Mouse (Mus musculus): ENCODE measurements at regions not wholly inside any gene's neighbourhood (a gene's known extent, or its start where the extent isn't known, plus 50 kb on each side); places are given as distances from the start of the nearest gene placed in this dataset.

DNA sequence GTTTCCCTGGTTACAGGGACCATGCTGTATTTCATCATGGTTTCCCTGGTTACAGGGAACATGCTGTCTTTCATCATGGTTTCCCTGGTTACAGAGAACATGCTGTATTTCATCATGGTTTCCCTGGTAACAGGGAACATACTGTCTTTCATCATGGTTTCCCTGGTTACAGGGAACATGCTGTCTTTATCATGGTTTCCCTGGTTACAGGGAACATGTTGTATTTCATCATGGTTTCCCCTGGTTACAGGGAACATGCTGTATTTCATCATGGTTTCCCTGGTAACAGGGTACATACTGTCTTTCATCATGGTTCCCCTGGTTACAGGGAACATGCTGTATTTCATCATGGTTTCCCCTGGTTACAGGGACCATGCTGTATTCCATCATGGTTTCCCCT, 1579.5 kb downstream of the 4930444P10Rik start:
- DNase-seq (ENCODE audit: extremely low spot score in 1 of 2, low spot score in 1 of 2), result no peak

DNA sequence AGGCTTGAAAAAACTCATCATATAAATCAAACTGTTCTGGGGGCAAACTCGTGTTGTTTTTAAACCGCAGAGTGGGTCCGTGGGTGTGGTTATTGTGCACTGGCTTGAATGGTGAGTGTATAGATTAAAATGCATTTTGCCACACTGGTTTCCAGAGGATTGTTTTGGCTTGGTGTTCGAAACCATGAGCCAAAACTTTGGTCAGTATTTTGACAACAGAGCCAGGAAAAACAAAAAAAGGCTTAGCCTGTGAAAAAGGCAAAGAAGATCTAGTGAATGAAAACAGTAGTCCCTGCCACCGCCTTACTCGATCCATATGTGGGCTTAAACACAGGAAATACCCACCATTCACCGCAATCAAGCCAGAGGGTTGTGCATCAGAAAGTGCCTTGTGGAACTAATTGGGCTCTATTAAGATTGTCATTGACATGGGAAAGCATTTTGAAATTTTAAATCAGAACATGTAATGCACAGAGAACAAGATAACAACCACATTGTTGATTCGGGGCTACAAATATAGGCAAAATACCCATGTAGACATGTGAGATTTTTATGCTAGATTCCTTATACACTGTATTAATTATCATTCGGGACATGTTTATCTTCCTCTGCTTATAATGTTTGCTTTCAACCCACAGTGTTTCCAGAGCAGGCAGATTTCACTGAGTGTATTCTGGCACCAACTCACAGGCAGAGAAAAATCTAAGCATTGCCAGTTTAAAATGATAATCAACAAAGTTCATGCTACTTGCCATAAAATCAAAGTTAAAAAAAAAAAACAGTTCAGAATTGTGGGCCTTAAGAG, 1580.4 kb downstream of the 4930444P10Rik start:
- no peak for DNase-seq (ENCODE audit: extremely low spot score in 1 of 2, low spot score in 1 of 2)

DNA sequence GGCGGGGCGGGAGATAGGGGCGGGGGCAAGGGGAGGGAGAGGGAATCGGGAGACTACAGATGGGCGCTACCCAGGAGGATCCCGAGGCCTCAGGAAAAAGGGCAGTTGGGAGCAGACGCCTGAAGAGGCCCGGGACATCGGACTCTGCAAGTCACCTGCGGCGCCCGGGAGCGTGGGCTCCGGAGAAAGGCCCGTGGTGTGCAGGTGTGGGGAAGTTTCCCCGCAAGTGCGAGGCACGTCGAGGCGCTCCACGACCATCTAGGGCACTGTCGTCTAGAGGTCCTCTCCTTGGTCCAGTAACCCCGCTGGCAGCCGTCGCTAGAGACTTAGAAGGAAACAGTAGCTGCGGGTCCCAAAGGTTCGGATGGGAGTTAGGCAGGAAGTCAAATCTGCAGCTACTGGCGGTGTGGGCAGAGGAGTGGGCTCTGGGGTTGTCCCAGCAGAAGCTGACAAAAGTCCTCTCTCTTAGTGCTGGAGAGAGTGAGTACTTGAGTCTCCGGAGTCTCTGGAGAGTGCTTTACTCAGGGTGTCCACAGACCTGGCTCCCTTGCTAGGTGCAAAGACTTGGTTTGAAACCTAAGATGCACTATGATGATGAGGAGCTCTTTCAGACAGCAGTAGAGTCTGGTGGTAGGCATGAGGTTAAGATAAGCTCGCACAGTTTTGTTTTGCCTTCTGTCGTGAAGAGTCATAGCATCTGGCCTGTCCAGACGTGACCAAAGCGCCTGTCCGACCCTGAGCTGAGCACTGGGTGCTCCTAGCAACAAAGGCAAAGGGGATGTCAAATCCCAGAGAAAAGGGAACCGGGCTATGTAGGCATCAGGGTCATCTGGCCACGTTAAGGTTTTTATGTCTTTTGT, 1586.1 kb downstream of the 4930444P10Rik start:
- DNase-seq (ENCODE audit: extremely low spot score in 1 of 2, low spot score in 1 of 2), result no peak

GRCm38 (mm10) chr1:14506201-14506830, 1586.8 kb downstream of the 4930444P10Rik start:
- DNase-seq (ENCODE audit: extremely low spot score in 1 of 2, low spot score in 1 of 2), result no peak

DNA sequence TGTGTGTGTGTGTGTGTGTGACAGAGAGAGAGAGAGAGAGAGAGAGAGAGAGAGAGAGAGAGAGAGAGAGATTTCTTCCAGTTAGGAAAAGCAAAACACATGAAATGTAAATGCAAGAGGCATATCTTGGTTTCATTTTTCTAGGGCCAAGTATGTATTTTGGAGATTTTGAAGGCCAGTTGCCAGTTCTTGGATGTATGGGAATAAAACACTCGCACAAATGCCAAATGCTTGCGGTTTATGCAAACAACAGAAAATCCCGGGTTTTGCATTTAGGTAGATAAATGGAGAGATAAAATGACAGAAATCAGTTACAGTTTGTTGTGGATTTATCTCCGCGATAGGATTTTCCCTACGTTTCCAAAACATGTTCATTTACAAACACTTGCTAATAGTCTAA, 1587.4 kb downstream of the 4930444P10Rik start:
- no peak for DNase-seq (ENCODE audit: extremely low spot score in 1 of 2, low spot score in 1 of 2)

DNA sequence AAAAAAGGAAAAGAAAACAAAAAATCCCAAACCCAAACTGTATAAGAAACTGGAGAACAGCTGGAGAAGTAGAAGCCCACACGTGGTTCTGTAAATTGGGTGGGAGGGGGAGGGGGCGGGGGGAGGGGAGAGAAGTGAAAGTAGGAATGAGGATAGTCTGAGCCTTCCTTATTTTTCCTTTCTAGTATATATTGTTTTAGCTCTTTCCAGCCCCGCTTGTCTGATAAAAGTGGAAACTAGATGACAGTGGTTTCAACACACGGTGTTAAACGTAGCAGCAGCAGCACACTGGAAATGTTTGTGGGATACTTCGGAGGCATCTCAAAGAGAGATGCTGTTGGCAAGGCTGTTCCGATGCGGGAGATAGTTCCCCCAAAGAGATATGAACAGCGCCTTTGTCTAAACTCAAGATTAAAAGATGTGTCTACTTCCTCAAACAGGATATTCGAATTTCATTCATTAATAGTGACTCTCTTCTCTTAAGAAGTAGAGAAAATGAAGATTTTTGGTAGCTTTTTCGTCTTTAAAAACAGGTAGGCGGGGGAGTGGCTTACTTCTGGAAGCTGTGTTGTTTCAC, 1588.3 kb downstream of the 4930444P10Rik start:
- no peak for DNase-seq (ENCODE audit: extremely low spot score in 1 of 2, low spot score in 1 of 2)

- DNase-seq (ENCODE audit: extremely low spot score in 1 of 2, low spot score in 1 of 2), result no peak
Observed at GRCm38 (mm10) chr1:14503881-14504742, 1589.0 kb downstream of the 4930444P10Rik start.

GRCm38 (mm10) chr1:14503193-14503800, 1589.8 kb downstream of the 4930444P10Rik start:
- DNase-seq (ENCODE audit: extremely low spot score in 1 of 2, low spot score in 1 of 2), result no peak

GRCm38 (mm10) chr1:14499105-14499504, 1594.0 kb downstream of the 4930444P10Rik start:
- DNase-seq (ENCODE audit: extremely low spot score in 1 of 2, low spot score in 1 of 2), result no peak

DNA sequence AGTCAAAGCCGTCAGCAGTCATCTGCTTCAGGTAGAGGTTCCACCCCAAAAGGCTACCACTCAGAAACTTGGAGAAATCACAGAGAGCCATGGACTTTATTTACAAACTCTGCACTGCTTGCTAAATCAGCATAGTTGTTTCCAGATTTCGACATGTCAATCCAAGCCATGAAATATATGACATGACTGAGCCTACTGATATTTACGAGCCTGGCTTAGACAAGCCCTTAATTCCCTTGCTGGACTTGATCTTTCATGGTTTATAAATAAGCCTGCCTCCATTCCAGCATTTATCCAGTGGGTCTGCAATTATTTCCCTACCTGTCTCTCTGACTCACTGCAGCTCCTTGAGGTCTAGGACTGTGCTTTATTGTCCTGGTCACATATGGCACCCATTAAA, 1603.1 kb downstream of the 4930444P10Rik start:
- DNase-seq (ENCODE audit: extremely low spot score in 1 of 2, low spot score in 1 of 2), result no peak

- DNase-seq (ENCODE audit: extremely low spot score in 1 of 2, low spot score in 1 of 2), result no peak
Observed at GRCm38 (mm10) chr1:14487708-14488127, 1605.4 kb downstream of the 4930444P10Rik start.

DNA sequence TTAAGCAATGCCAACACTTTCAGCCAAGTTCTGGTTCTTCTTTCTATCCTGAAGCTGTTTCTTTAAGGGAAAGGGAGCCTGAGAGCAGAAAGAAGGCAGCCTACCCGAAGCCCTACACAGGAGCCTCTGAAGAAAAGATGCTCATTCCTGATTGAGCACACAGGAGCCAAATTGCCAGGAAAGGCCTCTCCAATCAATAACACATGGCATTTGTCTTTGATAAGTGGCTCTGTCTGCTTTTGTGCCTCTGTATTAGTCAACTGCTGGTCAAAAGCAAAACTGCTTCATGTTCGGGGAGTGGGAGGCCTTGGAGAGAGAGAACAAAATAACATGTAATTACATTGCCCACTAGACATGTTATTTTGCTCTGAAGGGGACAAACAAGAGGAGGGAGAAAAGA, 1607.4 kb downstream of the 4930444P10Rik start:
- DNase-seq (ENCODE audit: extremely low spot score in 1 of 2, low spot score in 1 of 2), result no peak

- peak; percentile 37 to 42 for DNase-seq (ENCODE audit: extremely low spot score in 1 of 2, low spot score in 1 of 2)
Observed at GRCm38 (mm10) chr1:14484121-14484916, 1608.8 kb downstream of the 4930444P10Rik start.

- no peak for DNase-seq (ENCODE audit: extremely low spot score in 1 of 2, low spot score in 1 of 2)
Observed at GRCm38 (mm10) chr1:14472294-14472693, 1620.8 kb downstream of the 4930444P10Rik start.

DNA sequence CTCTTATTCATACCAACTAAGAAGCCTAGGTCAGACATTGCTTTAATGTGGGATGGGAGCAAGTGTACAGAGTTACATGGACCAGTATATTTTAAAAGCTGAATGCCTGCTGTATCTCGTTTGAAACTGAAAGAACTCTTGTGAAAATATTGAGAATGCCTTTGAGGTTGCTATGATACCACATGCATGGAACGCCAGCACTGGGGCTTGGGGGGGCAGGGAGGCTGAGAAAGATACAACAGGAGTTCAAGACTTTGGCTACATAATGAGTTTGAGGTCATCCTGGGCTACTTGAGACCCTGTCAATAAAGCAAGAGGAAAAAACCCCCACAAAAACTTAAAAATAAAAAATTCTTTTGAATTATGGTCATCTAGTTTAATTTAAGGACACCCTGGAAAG, 1621.6 kb downstream of the 4930444P10Rik start:
- DNase-seq (ENCODE audit: extremely low spot score in 1 of 2, low spot score in 1 of 2), result no peak

DNA sequence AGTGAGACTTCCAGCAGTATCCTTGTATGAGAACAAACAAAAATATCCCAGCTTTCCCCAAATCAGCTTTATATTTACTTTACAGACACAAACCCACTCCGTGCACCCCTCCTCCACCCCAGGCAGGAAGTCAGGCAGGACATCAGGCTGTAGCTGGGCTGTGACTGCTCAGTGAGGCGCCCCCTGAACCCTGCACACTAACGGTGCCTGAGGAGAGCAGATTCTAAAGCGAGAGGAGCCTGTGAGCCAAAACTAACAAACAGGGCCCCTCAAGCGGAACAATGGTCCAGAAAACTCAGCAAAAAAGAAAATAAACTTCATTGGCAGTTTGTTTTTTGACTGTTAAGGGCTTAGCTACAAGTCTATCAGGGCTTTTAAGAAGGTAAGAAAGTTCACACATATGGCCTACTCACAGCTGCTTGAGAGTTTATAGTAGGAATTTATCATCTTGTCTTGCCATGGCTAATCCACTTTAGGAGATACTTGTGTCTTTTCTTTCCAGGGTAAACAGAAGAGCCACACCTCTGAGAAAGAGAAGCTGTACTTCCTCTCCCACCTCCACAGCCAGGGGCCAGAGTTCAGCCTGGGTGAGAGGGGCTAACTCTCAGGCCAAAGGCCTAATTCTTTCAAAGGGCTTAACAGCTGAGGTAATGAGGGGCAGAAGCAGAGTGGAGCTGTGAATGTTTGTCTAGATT, 1628.2 kb downstream of the 4930444P10Rik start:
- no peak for DNase-seq (ENCODE audit: extremely low spot score in 1 of 2, low spot score in 1 of 2)

- DNase-seq (ENCODE audit: extremely low spot score in 1 of 2, low spot score in 1 of 2), result no peak
Observed at GRCm38 (mm10) chr1:14462496-14462895, 1630.6 kb downstream of the 4930444P10Rik start.

DNA sequence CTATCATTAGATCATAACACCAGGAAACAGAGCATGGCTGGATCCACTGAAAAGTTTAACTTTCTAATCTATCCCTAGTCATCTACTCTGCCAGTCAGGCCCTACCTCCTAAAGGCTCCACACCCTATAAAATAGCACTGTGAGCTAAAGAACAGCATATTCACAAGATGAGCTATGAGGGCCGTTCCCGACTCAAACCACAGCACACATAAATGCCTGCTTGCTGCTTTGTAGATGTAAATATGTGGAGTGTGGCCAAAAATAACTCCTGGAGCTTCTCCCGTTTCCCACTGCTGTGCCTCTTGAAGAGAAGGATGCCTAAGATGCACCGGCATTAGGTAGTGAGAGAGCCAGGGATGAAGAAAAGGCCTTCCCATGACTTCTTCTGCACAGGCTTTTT, 1632.3 kb downstream of the 4930444P10Rik start:
- no peak for DNase-seq (ENCODE audit: extremely low spot score in 1 of 2, low spot score in 1 of 2)

Data from frontal cortex, adult 2 months (tissue).